Mouse (Mus musculus) heart, adult 8-10 months (tissue): Measurements from ENCODE around the gene Rsph10b. TPM values are rescaled to one million over a fixed set of nuclear protein-coding genes. Genes with fewer than 3 reads are reported as not detected.
A peak's percentile ranks its signal among the peaks of the same experiment; 100 is the strongest.
"Not testable (repeated sequence)": the region's sequence is repeated elsewhere in the genome, so short reads cannot be mapped to it uniquely, and the experiment has no call there.

Experiments
- DNase-seq: peaks from one replicate; pipeline ENCODE4 v3.0.0; 2022; ENCODE audit warnings: low spot score
- total RNA-seq, 4 experiments: library from RNA; stranded (reverse); gene quantifications; 2 replicates each; pipeline ENCODE4 v1.2.4; 2022

Rsph10b gene
- total RNA-seq, 4 experiments from 2014 or later, result 0.13 to 0.37 (median 0.25) TPM

- DNase-seq, result no peak
Measured at GRCm38 (mm10) chr5:143992661-143993060, 59.8 kb downstream of the Rsph10b start.

GRCm38 (mm10) chr5:143993260-143993659, 60.4 kb downstream of the Rsph10b start:
- DNase-seq, result no peak

- no peak for DNase-seq
Measured at GRCm38 (mm10) chr5:143993849-143994248, 61.0 kb downstream of the Rsph10b start.

GRCm38 (mm10) chr5:143994632-143995365, 62.0 kb downstream of the Rsph10b start:
- DNase-seq, result no peak

- DNase-seq, result no peak
Measured at GRCm38 (mm10) chr5:143999409-143999808, 66.6 kb downstream of the Rsph10b start.

GRCm38 (mm10) chr5:144002461-144003192, 69.8 kb downstream of the Rsph10b start:
- DNase-seq, result no peak

GRCm38 (mm10) chr5:144013366-144014134, 80.7 kb downstream of the Rsph10b start:
- not testable (repeated sequence) for DNase-seq

- peak; percentile 71 for DNase-seq
Measured at GRCm38 (mm10) chr5:144014551-144015311, 81.9 kb downstream of the Rsph10b start, which contains the start of gene Ccz1. Ccz1 (minus strand) TSS chr5:144014877.

GRCm38 (mm10) chr5:144015312-144015650, 82.4 kb downstream of the Rsph10b start:
- no peak for DNase-seq

- no peak for DNase-seq
Measured at GRCm38 (mm10) chr5:144015845-144016244, 83.0 kb downstream of the Rsph10b start.

GRCm38 (mm10) chr5:144026620-144027263, 93.9 kb downstream of the Rsph10b start, which contains the start of gene Ocm:
Ocm (minus strand) TSS chr5:144026670.
- DNase-seq, result no peak

- no peak for DNase-seq
Measured at GRCm38 (mm10) chr5:144032491-144032890, 99.7 kb downstream of the Rsph10b start.

- no peak for DNase-seq
Measured at GRCm38 (mm10) chr5:144034567-144034966, 101.7 kb downstream of the Rsph10b start.

Other genes with a start within 250 kb of the Rsph10b start
- gene Usp42, start 200.8 kb upstream of the Rsph10b start, total RNA-seq, result 1 to 10 TPM; 5.6 to 7.9 (median 6.9) TPM
- 10 to 100 TPM; 19.0 to 22.3 (median 21.3) TPM for gene Eif2ak1, start 115.2 kb upstream of the Rsph10b start, total RNA-seq
- gene Ankrd61, start 35.4 kb upstream of the Rsph10b start, total RNA-seq, result not detected
- 10 to 100 TPM; 29.4 to 31.0 (median 30.9) TPM for gene Aimp2, start 23.2 kb upstream of the Rsph10b start, total RNA-seq
- 1 to 10 TPM; 2.7 to 5.1 (median 3.6) TPM for gene Pms2, start 23.1 kb upstream of the Rsph10b start, total RNA-seq
- under 1 TPM in 1 of 4 experiments, not detected in 3; 0.47 TPM for gene Gm42421, start 4.9 kb upstream of the Rsph10b start, total RNA-seq
- 10 to 100 TPM; 27.4 to 33.6 (median 29.4) TPM for gene Ccz1, start 81.8 kb downstream of the Rsph10b start, total RNA-seq
- gene Ocm, start 93.6 kb downstream of the Rsph10b start, total RNA-seq, result not detected
- gene Lmtk2, start 167.4 kb downstream of the Rsph10b start, total RNA-seq, result 10 to 100 TPM; 31.3 to 33.3 (median 32.0) TPM